Mouse (Mus musculus): ENCODE results near the gene Gcnt3. TPM values are rescaled to one million over a fixed set of nuclear protein-coding genes. Genes with fewer than 3 reads are reported as not detected.

The Gcnt3 gene
- 6.5 TPM in 1 of 2 replicates, not detected in the other for polyA plus RNA-seq (2012; rRNA removed; ENCODE audit: low replicate concordance)

GRCm38 (mm10) chr9:70037988-70038387, at the start of gene Gcnt3:
Gene Gcnt3 (minus strand): TSS chr9:70038088.

GRCm38 (mm10) chr9:70012408-70012901, 25.4 kb downstream of the Gcnt3 start, which contains the start of gene Gtf2a2:
Gene Gtf2a2 (plus strand): TSS chr9:70012550.

GRCm38 (mm10) chr9:69989303-69990121, 48.4 kb downstream of the Gcnt3 start, which contains the start of gene Bnip2:
Gene Bnip2 (plus strand): TSS chr9:69989466.

Other genes with a start within 250 kb of the Gcnt3 start
- 39.9 and 44.0 TPM in 2 replicates for gene Bnip2, start 48.6 kb downstream of the Gcnt3 start, polyA plus RNA-seq (2012; rRNA removed; ENCODE audit: low replicate concordance)
- gene Gtf2a2, start 25.5 kb downstream of the Gcnt3 start, polyA plus RNA-seq (2012; rRNA removed; ENCODE audit: low replicate concordance): 38.9 and 40.9 TPM in 2 replicates
- gene Fam81a, start 104.5 kb upstream of the Gcnt3 start, polyA plus RNA-seq (2012; rRNA removed; ENCODE audit: low replicate concordance): 0.40 and 0.67 TPM in 2 replicates
- 8.1 and 12.2 TPM in 2 replicates for gene Myo1e, start 169.3 kb upstream of the Gcnt3 start, polyA plus RNA-seq (2012; rRNA removed; ENCODE audit: low replicate concordance)

Measured in subcutaneous adipose tissue, adult 2 months (tissue).